Mouse (Mus musculus): ENCODE results near the gene 1700023F06Rik. TPM values are rescaled to one million over a fixed set of nuclear protein-coding genes. Genes with fewer than 3 reads are reported as not detected.

1700023F06Rik gene
- polyA plus RNA-seq, 1 experiment from 2014 or later = not detected

DNA sequence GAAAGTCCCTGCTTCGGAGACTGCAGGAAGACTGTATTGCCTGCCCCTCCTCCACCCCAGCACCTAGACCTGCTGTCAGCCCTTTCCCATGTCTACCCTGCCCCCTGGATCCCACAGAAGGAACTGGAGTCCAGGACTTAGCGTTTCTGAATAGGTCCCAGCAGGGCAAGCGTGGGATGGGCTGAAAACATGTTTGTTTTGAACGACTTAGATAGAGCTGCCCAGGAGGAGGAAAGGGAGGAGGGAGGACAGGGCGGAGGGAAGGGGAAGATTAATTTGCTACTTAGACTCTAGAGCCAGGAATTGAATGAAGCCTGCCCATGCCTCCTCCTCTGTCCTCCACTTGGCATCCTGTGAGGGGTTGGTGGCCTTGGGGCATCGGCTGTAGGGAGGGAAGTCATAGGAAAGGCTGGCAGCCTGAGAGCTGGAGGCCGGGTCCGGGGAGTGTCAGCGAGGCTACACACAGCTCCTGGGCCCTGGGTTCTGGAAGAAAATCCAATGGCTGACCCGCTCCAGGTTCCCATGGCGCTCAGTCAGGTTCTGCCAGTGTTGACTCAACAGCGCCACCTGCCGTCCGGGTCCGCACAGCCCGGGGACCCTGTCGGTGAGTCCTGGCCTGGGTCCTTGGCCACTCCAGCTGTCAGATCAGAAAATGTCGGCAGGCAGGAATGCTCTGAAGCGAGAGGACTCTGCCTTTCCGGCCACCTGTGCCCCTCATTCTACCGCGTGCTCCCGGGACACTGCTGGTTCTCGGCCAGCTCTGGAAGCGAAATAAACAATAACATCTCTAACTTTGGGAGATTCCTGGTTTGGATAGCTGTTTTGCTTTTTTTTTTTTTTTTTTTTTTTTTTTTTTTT lies 49.5 kb downstream of the 1700023F06Rik start:
- H3K27ac ChIP-seq = peak overlapping the region; percentile 31
- WGBS (ENCODE audit: insufficient replicate concordance) = 5% methylated on average over 25 of the region's 25 CpGs
- H3K4me1 ChIP-seq (replicated peaks) = peaks cover 8% of the 10 kb centered on the region
- DNase-seq (peak; percentile 91), ATAC-seq (ENCODE audit: low read depth) (peak; percentile 94)
- peak overlapping the region; percentile 50 for H3K4me3 ChIP-seq (replicated peaks)
- peak overlapping the region; percentile 61 for H3K9ac ChIP-seq
- H3K36me3 ChIP-seq = no peaks in the 10 kb centered on the region
- no peaks in the 10 kb centered on the region for H3K9me3 ChIP-seq (replicated peaks)
- H3K27me3 ChIP-seq = no peaks in the 10 kb centered on the region
- peak overlapping the region; percentile 66 for H3K4me2 ChIP-seq

DNA sequence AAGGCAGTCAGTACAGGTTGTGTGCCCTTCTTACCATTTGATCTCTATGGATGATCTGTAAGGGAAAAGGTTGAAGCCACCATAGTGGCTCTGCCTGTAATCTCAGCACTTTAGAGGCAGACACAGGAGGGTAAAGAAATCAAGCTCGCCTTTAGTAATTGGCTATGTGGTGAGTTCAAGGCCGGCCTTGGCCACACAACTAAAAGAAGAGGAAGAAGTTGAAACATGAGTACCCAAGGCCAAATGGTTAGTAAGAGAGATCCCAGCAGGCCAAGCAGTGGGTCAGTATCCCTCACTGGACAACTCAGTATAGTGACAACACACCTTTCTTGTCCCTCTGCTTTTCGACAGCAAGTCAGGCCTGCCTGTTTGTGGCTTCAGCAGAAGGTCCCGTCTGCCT lies 58.6 kb downstream of the 1700023F06Rik start:
- peaks cover 20% of the 10 kb centered on the region for H3K4me1 ChIP-seq (replicated peaks)
- WGBS (ENCODE audit: insufficient replicate concordance) = 84% methylated on average over 4 of the region's 4 CpGs

More for the DNA sequence above, 58.6 kb downstream of the 1700023F06Rik start:
- H3K4me3 ChIP-seq (replicated peaks) = no peak overlapping the region
- ATAC-seq (ENCODE audit: low read depth) = no peak
- no peak overlapping the region for H3K9ac ChIP-seq
- no peaks in the 10 kb centered on the region for H3K36me3 ChIP-seq
- no peak for DNase-seq
- no peak overlapping the region for H3K27ac ChIP-seq
- no peak overlapping the region for H3K4me2 ChIP-seq
- no peaks in the 10 kb centered on the region for H3K9me3 ChIP-seq (replicated peaks)
- H3K27me3 ChIP-seq = no peaks in the 10 kb centered on the region

Other genes with a start within 250 kb of the 1700023F06Rik start
- gene Nmt1, start 180.4 kb downstream of the 1700023F06Rik start, polyA plus RNA-seq (2015; fragmentation: Nextera tagmentation; extraction: Ambion mirVana) = 47.8 and 52.2 TPM in 2 replicates
- 29.9 and 37.3 TPM in 2 replicates for gene Dcakd, start 180.2 kb downstream of the 1700023F06Rik start, polyA plus RNA-seq (2015; fragmentation: Nextera tagmentation; extraction: Ambion mirVana)
- 0.28 and 0.50 TPM in 2 replicates for gene Plcd3, start 106.9 kb downstream of the 1700023F06Rik start, polyA plus RNA-seq (2015; fragmentation: Nextera tagmentation; extraction: Ambion mirVana)
- gene Acbd4, start 106.9 kb downstream of the 1700023F06Rik start, polyA plus RNA-seq (2015; fragmentation: Nextera tagmentation; extraction: Ambion mirVana) = 60.4 and 62.2 TPM in 2 replicates
- 2.6 and 3.0 TPM in 2 replicates for gene Hexim1, start 92.3 kb downstream of the 1700023F06Rik start, polyA plus RNA-seq (2015; fragmentation: Nextera tagmentation; extraction: Ambion mirVana)
- gene Hexim2, start 76.1 kb downstream of the 1700023F06Rik start, polyA plus RNA-seq (2015; fragmentation: Nextera tagmentation; extraction: Ambion mirVana) = 6.3 and 7.7 TPM in 2 replicates
- 3.0 TPM in 2 replicates for gene Fmnl1, start 37.5 kb downstream of the 1700023F06Rik start, polyA plus RNA-seq (2015; fragmentation: Nextera tagmentation; extraction: Ambion mirVana)
- not detected in 2 replicates for gene Spata32, start 9.9 kb upstream of the 1700023F06Rik start, polyA plus RNA-seq (2015; fragmentation: Nextera tagmentation; extraction: Ambion mirVana)
- gene Map3k14, start 58.9 kb upstream of the 1700023F06Rik start, polyA plus RNA-seq (2015; fragmentation: Nextera tagmentation; extraction: Ambion mirVana) = 0.42 and 0.50 TPM in 2 replicates
- 1.6 and 1.8 TPM in 2 replicates for gene Arhgap27, start 155.1 kb upstream of the 1700023F06Rik start, polyA plus RNA-seq (2015; fragmentation: Nextera tagmentation; extraction: Ambion mirVana)
- gene Plekhm1, start 204.1 kb upstream of the 1700023F06Rik start, polyA plus RNA-seq (2015; fragmentation: Nextera tagmentation; extraction: Ambion mirVana) = 2.8 and 3.8 TPM in 2 replicates